Mouse (Mus musculus): Measurements from ENCODE around the gene Sfrp5. TPM values are rescaled to one million over a fixed set of nuclear protein-coding genes. Genes with fewer than 3 reads are reported as not detected.

The Sfrp5 gene
- not detected for total RNA-seq (2023)

DNA sequence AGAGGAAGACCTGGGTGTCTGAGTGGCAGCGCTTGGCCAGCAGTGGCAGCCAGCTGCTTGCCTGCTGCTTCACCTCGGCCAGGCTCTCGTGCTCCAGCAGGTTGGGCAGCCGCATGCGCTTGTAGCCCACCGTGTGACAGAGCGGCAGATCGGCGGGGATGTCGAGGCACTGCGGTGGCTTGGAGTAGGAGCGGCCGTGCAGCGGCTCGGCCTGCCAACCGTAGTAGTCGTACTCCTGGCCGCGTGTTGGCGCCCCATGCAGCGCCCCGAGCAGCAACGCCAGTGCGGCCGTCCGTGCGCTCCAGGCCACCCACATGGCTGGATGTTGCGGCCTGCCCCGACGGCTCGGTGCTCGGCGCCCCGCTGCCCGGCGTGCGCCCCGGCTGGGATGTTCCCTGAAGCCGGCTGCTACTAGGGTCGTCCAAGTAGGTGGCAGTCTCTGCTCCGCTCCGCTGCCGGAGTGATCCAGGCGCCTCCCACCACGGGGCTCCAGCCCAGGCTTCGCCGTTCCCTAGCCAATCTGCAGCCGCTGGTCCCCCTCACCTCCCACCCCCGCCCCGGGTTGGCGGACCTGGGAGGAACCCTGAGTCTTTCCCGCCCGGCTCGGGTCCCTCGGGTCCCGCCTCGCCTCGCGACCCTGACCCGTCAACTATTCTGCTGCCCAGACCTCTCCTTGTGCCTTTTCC, at the start of gene Sfrp5:
Gene Sfrp5, minus strand, starts transcription at position 557 of the 686 bp plus-strand sequence.

GRCm38 (mm10) chr19:42247519-42247918, 45.5 kb upstream of the Sfrp5 start, which contains the start of gene Golga7b:
Gene Golga7b, plus strand, starts transcription at chr19:42247574.

DNA sequence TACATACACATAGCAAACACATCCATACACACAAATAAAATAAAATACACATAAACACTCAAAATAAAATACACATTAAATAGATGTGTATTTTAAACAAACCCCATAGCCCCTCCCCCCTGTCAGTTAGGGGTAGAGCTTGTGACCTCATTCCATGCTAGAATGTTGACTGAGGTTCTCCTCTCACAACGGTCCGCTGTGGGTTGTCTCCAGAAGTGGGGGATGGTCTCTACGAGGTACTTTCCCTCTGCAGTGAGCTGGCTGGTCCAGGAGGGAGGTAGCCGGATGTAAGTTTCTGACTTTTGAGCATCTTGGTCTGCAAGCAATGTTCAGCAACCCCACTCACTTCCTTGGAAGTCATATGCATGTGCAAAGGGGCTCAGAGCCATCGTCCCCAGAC, 38.3 kb downstream of the Sfrp5 start, which contains the start of gene Zfyve27:
Gene Zfyve27, plus strand, starts transcription at position 188 of the 400 bp plus-strand sequence.

Other genes with a start within 250 kb of the Sfrp5 start
- gene Mms19, start 221.1 kb downstream of the Sfrp5 start, total RNA-seq (2023) = 106 TPM
- 6.7 TPM for gene Ubtd1, start 220.5 kb downstream of the Sfrp5 start, total RNA-seq (2023)
- gene Ankrd2, start 166.3 kb downstream of the Sfrp5 start, total RNA-seq (2023) = not detected
- not detected for gene Hoga1, start 156.6 kb downstream of the Sfrp5 start, total RNA-seq (2023)
- gene 4933411K16Rik, start 150.0 kb downstream of the Sfrp5 start, total RNA-seq (2023) = not detected
- gene Morn4, start 115.9 kb downstream of the Sfrp5 start, total RNA-seq (2023) = not detected
- 54.0 TPM for gene Pi4k2a, start 111.8 kb downstream of the Sfrp5 start, total RNA-seq (2023)
- gene Avpi1, start 73.2 kb downstream of the Sfrp5 start, total RNA-seq (2023) = 9.9 TPM
- 10.6 TPM for gene Marveld1, start 54.9 kb downstream of the Sfrp5 start, total RNA-seq (2023)
- 73.4 TPM for gene Zfyve27, start 38.3 kb downstream of the Sfrp5 start, total RNA-seq (2023)
- gene Golga7b, start 45.3 kb upstream of the Sfrp5 start, total RNA-seq (2023) = not detected
- gene Crtac1, start 229.5 kb upstream of the Sfrp5 start, total RNA-seq (2023) = not detected